Mouse (Mus musculus) ES-E14 (cell line): ENCODE measurements around the gene Actn2.

Source experiments
- MAFK ChIP-seq: IDR thresholded peaks from 2 replicates; pipeline ENCODE4 v1.6.1; 2014; ENCODE audit warnings: mild to moderate bottlenecking, low read depth, low read length, inconsistent platforms; ENCODE audit not compliant: insufficient read depth
- ZC3H11A ChIP-seq: IDR thresholded peaks from 2 replicates; pipeline ENCODE4 v1.6.1; 2012; ENCODE audit warnings: low read depth, mild to moderate bottlenecking, inconsistent platforms, low read length, borderline replicate concordance
- ZNF384 ChIP-seq: IDR thresholded peaks from 2 replicates; pipeline ENCODE4 v1.6.1; 2012; ENCODE audit warnings: low read depth, low read length, inconsistent platforms

GRCm38 (mm10) chr13:12284528-12284927 lies 56.0 kb downstream of the Actn2 start:
- TF ChIP-seq ZNF384, result no peak
- no peak for TF ChIP-seq MAFK
- no peak for TF ChIP-seq ZC3H11A
